Mouse (Mus musculus): ENCODE measurements around the gene Gm20708.

Gm20708 gene

GRCm38 (mm10) chr11:117809407-117810311 is at the start of gene Gm20708, which contains the start of gene Syngr2:
TSS of gene Gm20708 (plus strand) at chr11:117809668.
TSS of gene Syngr2 (plus strand) at chr11:117809668.
- DNase-seq (ENCODE audit: low read depth, low spot score), result no peak

GRCm38 (mm10) chr11:117760374-117761119 is 48.9 kb upstream of the Gm20708 start:
- DNase-seq (ENCODE audit: low read depth, low spot score), result no peak

GRCm38 (mm10) chr11:117761801-117762200 is 47.7 kb upstream of the Gm20708 start:
- DNase-seq (ENCODE audit: low read depth, low spot score), result no peak

- DNase-seq (ENCODE audit: low read depth, low spot score), result no peak
These were observed 47.2 kb upstream of the Gm20708 start for GRCm38 (mm10) chr11:117762246-117762645.

GRCm38 (mm10) chr11:117764319-117764718 is 45.1 kb upstream of the Gm20708 start:
- DNase-seq (ENCODE audit: low read depth, low spot score), result no peak

GRCm38 (mm10) chr11:117765361-117765760 is 44.1 kb upstream of the Gm20708 start:
- no peak for DNase-seq (ENCODE audit: low read depth, low spot score)

GRCm38 (mm10) chr11:117766275-117766674 is 43.2 kb upstream of the Gm20708 start:
- no peak for DNase-seq (ENCODE audit: low read depth, low spot score)

- no peak for DNase-seq (ENCODE audit: low read depth, low spot score)
These were observed 40.5 kb upstream of the Gm20708 start for GRCm38 (mm10) chr11:117768725-117769682.

- no peak for DNase-seq (ENCODE audit: low read depth, low spot score)
These were observed 39.8 kb upstream of the Gm20708 start for GRCm38 (mm10) chr11:117769683-117770047.

GRCm38 (mm10) chr11:117770407-117770806 is 39.1 kb upstream of the Gm20708 start:
- DNase-seq (ENCODE audit: low read depth, low spot score), result no peak

- no peak for DNase-seq (ENCODE audit: low read depth, low spot score)
These were observed 37.1 kb upstream of the Gm20708 start for GRCm38 (mm10) chr11:117772352-117772751.

GRCm38 (mm10) chr11:117774925-117775324 is 34.5 kb upstream of the Gm20708 start:
- no peak for DNase-seq (ENCODE audit: low read depth, low spot score)

GRCm38 (mm10) chr11:117775540-117775939 is 33.9 kb upstream of the Gm20708 start:
- DNase-seq (ENCODE audit: low read depth, low spot score), result no peak

GRCm38 (mm10) chr11:117776085-117776792 is 33.2 kb upstream of the Gm20708 start:
- no peak for DNase-seq (ENCODE audit: low read depth, low spot score)

- DNase-seq (ENCODE audit: low read depth, low spot score), result no peak
These were observed 32.4 kb upstream of the Gm20708 start for GRCm38 (mm10) chr11:117777111-117777510.

- no peak for DNase-seq (ENCODE audit: low read depth, low spot score)
These were observed 31.4 kb upstream of the Gm20708 start for GRCm38 (mm10) chr11:117778031-117778430.

- no peak for DNase-seq (ENCODE audit: low read depth, low spot score)
These were observed 30.5 kb upstream of the Gm20708 start for GRCm38 (mm10) chr11:117778851-117779433.

- no peak for DNase-seq (ENCODE audit: low read depth, low spot score)
These were observed 29.9 kb upstream of the Gm20708 start for GRCm38 (mm10) chr11:117779434-117780198.

GRCm38 (mm10) chr11:117780199-117780515 is 29.3 kb upstream of the Gm20708 start:
- no peak for DNase-seq (ENCODE audit: low read depth, low spot score)

GRCm38 (mm10) chr11:117780582-117781111 is 28.8 kb upstream of the Gm20708 start:
- no peak for DNase-seq (ENCODE audit: low read depth, low spot score)

All from retina, postnatal 7 days (tissue).